Mouse (Mus musculus) hindlimb bud, embryonic 11.5 days (tissue): Measurements from ENCODE around the gene Rnpep.

Source experiments
- DNase-seq: peaks from one replicate; pipeline ENCODE4 v3.0.0-alpha.2; 2012; ENCODE audit warnings: low read depth, low spot score; ENCODE audit errors: extremely low spot score

The Rnpep gene

GRCm38 (mm10) chr1:135283826-135284291 lies at the start of gene Rnpep:
Rnpep (minus strand) TSS chr1:135284084.
- no peak for DNase-seq

DNA sequence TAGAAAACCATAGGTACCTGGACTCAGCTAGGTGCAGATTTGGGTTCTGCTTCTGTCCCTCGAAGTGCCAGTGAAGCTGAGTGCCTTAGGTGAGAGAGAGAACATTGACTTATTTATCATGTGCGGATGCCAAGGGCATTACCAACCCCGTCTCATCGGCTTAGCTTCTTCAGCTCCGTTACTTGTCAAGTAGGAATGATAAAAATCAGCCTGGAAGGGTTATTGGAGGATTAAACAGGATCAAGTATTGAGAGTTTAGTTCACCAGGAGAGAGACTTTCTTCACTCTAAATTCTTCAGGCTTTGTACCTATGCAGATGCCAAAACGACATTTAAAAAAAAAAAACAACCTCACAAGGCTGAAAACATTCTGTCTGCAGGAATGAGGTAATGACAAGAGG lies 46.7 kb upstream of the Rnpep start:
- DNase-seq: no peak

- no peak for DNase-seq
These were observed 44.5 kb upstream of the Rnpep start for GRCm38 (mm10) chr1:135328368-135328767.

GRCm38 (mm10) chr1:135325934-135326333 lies 42.0 kb upstream of the Rnpep start:
- DNase-seq: no peak

- DNase-seq: peak; percentile 35
These were observed 40.7 kb upstream of the Rnpep start, which contains the start of gene Lmod1 for GRCm38 (mm10) chr1:135324571-135324970. Lmod1 (plus strand) TSS chr1:135324807.

- DNase-seq: no peak
These were observed 39.5 kb upstream of the Rnpep start for GRCm38 (mm10) chr1:135323367-135323901.

DNA sequence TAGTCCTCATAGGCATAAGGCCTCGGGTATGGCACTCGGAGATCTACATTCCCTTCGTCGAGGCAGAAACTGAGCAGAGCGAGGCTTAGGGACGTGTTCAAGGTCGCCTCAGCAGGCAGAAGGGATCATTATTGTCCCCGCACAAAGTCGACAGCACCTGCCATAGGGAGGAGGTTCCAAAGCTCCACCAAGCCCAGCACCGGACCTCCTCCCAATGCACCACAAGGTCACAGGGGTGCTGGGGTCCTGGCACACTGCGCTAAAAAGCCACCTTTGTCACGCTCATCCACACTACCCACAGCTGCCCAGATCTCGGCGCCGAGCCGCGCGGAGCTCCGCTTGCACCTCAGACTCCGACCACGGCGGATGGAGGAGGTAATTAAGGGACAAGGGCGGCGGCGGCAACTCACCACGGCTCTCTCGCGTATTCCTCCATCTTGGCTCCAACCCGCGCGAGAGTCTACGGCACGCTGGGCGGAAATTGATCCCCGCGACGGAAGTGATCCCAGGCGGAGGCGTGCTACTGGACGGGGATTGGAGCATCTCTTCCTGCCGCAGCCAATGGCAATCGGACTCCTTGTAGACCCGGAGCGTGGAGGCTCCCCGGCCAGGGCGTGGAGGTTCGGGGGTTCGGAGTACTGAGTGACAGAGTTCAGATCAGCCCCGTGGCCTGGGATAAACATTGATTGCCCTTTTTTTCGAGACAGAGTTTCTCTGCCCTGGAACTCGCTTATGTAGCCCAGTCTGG lies 29.6 kb upstream of the Rnpep start, which contains the start of gene Timm17a:
Gene Timm17a (minus strand): TSS at position 495 of the 748 bp plus-strand sequence.
- DNase-seq: peak; percentile 67

DNA sequence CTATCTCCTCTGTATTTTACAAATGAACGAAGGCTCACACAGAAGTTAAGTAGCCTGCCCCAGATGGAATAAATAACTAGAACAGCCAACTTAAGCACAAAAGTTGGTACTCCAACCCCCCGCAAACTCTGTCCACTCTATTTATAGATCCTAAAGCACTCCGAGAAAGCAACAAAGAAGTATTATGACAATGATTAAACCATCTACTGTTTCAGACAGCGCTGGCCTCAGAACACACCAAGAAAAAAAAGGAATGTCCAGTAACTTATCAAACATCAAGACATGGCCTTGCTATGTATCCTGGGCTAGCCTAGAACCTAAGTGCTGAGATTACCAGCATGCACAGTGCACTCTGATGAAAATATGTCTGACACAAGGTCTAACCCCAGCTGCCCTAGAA lies 28.3 kb upstream of the Rnpep start:
- DNase-seq: no peak

- no peak for DNase-seq
These were observed 27.5 kb upstream of the Rnpep start for GRCm38 (mm10) chr1:135311356-135311755.

- DNase-seq: no peak
These were observed 7.0 kb upstream of the Rnpep start for GRCm38 (mm10) chr1:135290908-135291307.

DNA sequence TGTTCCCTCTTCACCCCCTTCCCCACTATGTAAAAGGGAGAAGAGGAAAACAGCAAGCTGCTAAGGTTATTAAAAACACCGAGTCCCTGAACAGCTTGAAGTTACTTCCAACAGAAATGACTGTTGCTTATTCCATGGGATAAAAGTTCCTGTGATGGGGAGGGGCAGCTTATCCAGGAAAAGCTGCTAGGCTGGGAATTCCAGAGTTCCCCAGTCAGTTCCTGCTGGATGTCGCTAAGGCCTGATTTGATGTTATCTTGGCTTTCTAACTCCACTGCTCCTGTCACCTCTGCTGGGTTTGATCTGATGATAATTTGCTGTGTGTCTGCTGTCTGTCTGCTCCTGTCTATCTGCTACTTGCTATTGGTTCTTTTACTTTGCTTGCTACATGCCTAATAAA lies 2.4 kb upstream of the Rnpep start:
- DNase-seq: no peak

DNA sequence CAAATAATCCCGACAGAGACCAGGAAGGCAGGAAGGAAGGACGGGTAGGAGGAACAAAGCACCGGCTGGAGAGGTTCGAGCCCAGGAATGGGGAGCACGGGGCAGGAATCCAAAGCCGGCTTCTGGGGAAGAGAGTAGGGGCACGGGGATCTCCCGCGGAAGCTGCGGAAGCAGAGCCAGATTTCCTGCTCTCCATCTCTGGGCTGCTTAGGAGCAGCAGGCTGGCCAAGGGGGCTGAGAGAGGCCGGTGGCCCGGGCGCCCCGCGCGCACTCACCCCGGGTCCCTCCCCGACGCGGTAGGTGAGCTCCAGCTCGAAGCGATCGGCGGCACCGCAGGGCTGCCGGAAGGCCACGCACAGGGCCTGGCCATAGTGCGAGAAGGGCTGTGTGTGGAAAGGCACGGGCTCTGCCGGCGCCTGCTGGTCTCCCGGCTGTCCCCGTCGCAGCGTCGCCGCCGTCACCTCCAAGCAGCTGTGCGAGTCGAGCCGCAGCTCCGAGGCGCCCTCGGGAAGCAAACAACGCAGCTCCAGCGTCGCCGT lies 528 bp downstream of the Rnpep start:
- no peak for DNase-seq

- peak; percentile 12 for DNase-seq
These were observed 1.2 kb downstream of the Rnpep start for GRCm38 (mm10) chr1:135282536-135283286.

- no peak for DNase-seq
These were observed 2.0 kb downstream of the Rnpep start for GRCm38 (mm10) chr1:135281841-135282240.

GRCm38 (mm10) chr1:135280646-135281045 lies 3.2 kb downstream of the Rnpep start:
- DNase-seq: no peak

- no peak for DNase-seq
These were observed 12.5 kb downstream of the Rnpep start for GRCm38 (mm10) chr1:135271371-135271770.

DNA sequence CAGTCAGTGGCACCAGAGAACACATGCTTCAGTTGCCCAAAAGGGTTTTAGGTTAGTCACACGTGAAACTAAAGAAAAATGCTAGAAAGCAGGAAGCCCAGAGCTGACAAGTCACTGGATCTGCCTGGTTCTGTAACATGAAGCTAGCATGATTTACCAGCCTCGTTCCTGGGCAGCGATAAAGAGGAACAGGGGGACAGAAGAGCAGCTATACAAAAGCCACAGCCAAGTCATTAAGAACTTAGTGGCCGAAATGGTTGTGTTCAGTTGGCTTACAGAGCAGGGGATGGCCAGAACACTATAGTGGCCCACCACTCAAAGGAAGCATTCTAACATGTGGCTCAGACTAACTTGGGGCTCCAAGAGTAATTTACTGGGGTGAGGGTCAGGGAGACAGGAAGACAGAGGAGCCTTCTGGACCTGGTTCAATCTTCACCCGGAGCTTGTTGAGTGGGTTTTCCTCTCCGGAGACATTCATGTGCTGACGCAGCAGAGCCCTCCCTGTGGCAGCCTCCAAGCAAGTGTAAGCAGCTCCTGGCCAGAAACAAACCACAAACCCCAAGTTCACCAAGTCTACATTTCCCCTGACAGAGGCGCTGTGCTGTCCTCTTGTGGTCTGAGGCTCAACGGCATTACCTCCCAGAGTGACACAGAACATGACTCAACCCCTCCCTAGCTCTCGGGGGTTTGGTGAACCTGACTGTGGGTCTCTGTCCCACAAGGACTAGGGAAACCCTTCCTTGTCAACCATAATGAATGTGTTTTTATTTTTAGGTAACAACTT lies 16.0 kb downstream of the Rnpep start:
- DNase-seq: no peak

DNA sequence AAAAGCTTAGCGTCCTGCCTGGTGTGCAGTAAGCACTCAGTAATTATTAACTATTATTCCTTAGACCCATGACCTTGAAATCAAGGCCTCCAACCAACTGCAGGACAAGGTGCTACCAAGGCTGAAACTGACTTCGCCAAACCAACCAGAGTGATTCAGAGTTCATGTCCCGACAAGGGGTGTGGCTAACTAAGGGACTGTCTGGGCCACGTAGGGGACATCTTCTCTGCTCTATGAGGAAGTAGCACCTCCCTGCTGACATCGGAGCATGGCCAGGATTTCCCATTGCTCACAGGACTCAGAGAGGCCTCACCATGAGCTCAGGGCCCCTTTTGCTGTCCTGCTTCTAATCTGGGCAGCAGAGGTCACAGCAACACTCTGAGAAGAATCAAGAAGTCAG lies 18.1 kb downstream of the Rnpep start:
- DNase-seq: no peak

DNA sequence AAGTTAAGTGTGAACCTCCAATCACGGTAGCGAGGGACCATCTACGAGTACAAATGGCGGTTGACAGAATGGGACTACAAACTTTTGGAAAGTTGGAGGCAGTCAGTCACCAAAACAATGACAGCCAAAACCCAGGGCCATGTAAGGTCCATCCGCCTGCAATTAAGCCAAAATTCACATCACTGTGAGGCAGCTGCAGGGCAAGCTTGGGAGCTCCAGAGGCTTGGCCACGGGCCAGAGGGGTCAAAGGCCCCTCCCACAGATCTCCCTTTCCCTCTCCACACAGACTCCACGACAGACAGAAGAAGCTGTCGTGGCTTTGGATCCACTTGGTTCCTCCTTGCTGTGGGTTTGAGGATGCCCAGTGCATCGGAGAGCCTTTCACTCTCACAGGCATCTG lies 20.6 kb downstream of the Rnpep start:
- no peak for DNase-seq

- DNase-seq: no peak
These were observed 21.6 kb downstream of the Rnpep start for GRCm38 (mm10) chr1:135262329-135262728.

- no peak for DNase-seq
These were observed 23.0 kb downstream of the Rnpep start for GRCm38 (mm10) chr1:135260931-135261330.
